In genomic region chr2:136204034-136204433, GRCm38 (mm10) we compare ENCODE assay signal across 24 mouse cellular contexts.
"Had no signal": no experiment of that assay in that cellular context is flagged by ENCODE, and none has a peak within 500 bp of the region (broad histone marks: within the 10 kb centered on the region; RNA-seq: fewer than 3 reads in every experiment).

No protein-coding gene starts in this region.

- H3K4me3 ChIP-seq: heart, adult 2 months; heart, embryonic 13.5 days; heart, embryonic 15.5 days; hindbrain, embryonic 13.5 days; hindbrain, embryonic 15.5 days; kidney, embryonic 15.5 days; layer of hippocampus, adult 2 months; limb, embryonic 10.5 days; limb, embryonic 12.5 days; liver, embryonic 13.5 days had no signal

- DNase-seq: forebrain, postnatal 0 days; gastrocnemius, postnatal 14 days; gastrocnemius, postnatal 36 days; heart, adult 11 months; heart, adult 2 months; heart, postnatal 14 days; heart, postnatal 36 days; kidney, adult 11 months; kidney, adult 2 months; kidney, adult 9 months; kidney, postnatal 25 days; kidney, postnatal 4 days; liver; liver, embryonic 13.5 days had no signal

- H3K27ac ChIP-seq: heart, adult 2 months; heart, embryonic 13.5 days; heart, embryonic 15.5 days; hindbrain, embryonic 13.5 days; hindbrain, embryonic 15.5 days; hindbrain, postnatal 0 days; kidney, embryonic 15.5 days; kidney, postnatal 0 days; layer of hippocampus, adult 2 months; limb, embryonic 10.5 days; limb, embryonic 12.5 days; liver, embryonic 13.5 days had no signal
